Mouse (Mus musculus): ENCODE measurements around the gene Bhlhb9.

- TF ChIP-seq POLR2A (IDR thresholded peaks at IDR 0.05; ENCODE audit: extremely low read depth, insufficient read depth, low read length) = no peak
- no peak for TF ChIP-seq CTCF (IDR thresholded peaks at IDR 0.05; ENCODE audit: low read depth, low read length)
Measured at GRCm38 (mm10) chrX:135804149-135804548, 6.8 kb downstream of the Bhlhb9 start.

Measured in liver, adult 2 months (tissue).